Mouse (Mus musculus): Measurements from ENCODE around the gene Lrp5. TPM values are rescaled to one million over a fixed set of nuclear protein-coding genes. Genes with fewer than 3 reads are reported as not detected.

Gene Lrp5
- polyA plus RNA-seq, 1 experiment = 44.1 TPM

DNA sequence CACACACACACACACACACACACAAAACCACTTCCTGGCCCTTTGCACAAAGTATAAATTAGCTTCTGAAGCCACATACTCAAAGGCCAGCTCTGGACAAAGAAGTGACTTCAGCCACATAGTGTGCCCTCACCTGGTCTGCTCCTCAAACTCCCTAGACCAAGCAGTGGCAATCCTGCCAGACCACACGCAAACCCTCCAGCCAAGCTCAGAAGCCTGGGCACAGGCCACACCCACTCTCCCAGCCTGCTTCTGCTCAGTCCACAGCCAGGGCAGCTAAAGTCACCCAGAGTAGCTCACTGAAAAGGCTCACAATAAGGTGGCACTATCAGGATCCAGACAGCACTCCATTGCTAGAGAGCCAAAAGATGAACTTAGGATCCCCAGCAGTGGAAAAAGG lies 30.2 kb downstream of the Lrp5 start:
- no peak for DNase-seq (ENCODE audit: low read depth)

- DNase-seq (ENCODE audit: low read depth) = no peak
Observed at GRCm38 (mm10) chr19:3654940-3655339, 31.4 kb downstream of the Lrp5 start.

DNA sequence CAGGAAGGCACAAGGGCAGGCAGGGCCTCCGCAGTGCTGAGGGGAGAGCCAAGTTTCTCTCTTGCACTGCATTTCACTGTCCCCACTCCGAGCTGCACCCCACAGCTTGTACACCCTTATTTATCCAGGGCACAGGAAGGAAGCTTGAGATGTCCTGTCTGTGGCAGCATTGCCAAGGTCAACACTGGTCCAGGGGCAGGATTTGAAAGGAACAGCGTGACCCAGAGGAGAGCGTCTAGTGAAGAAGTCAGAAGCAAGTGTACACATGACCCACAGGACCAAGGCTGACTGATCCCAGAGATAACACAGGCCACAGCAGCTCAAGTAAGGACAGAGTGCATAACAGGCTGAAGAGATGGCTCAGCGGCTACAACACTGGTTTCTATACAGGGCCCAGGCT lies 32.3 kb downstream of the Lrp5 start:
- no peak for DNase-seq (ENCODE audit: low read depth)

DNA sequence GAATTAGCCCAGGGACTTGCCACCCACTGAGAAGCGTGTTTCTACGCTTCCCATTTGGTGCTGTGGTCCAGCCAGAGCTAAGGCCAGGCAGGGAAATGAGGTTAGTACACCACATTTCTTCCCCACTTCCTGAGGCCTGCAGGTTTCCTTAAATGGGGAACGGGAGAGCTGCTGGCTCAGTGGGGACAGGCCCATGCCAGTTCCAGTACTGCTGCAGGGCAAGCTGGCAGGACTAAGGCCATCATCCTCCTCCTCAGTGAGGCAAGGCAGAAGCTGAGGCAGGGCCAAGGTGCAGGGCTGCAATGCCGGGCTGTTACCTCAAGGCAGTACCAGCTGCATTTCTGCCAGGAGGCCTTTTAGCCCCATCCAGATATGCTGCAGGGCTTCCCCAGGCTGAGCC lies 32.9 kb downstream of the Lrp5 start:
- no peak for DNase-seq (ENCODE audit: low read depth)

- no peak for DNase-seq (ENCODE audit: low read depth)
Observed at GRCm38 (mm10) chr19:3651989-3652388, 34.4 kb downstream of the Lrp5 start.

- no peak for DNase-seq (ENCODE audit: low read depth)
Observed at GRCm38 (mm10) chr19:3651220-3651619, 35.1 kb downstream of the Lrp5 start.

- no peak for DNase-seq (ENCODE audit: low read depth)
Observed at GRCm38 (mm10) chr19:3650448-3650847, 35.9 kb downstream of the Lrp5 start.

GRCm38 (mm10) chr19:3648830-3649450 lies 37.4 kb downstream of the Lrp5 start:
- no peak for DNase-seq (ENCODE audit: low read depth)

- DNase-seq (ENCODE audit: low read depth) = no peak
Observed at GRCm38 (mm10) chr19:3647999-3648398, 38.4 kb downstream of the Lrp5 start.

DNA sequence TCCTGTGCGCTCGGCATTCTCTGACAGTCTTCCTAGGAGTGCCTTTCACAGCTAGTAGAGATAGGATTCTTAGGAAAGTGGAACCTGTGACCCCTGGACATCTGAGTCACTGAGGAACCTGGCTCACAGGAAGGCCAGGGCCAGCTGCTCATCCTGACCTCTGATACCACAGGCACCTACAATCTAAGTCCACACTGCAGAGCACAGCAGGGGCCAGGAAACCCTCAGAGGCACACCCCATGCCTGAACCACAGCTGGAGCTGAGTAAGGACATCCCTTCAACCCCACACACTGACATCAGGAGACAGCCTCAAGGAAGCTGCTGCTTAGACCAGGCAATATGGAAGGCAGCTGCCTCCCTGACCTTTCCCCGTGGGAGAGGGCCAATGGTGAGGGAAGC lies 40.6 kb downstream of the Lrp5 start:
- DNase-seq (ENCODE audit: low read depth) = no peak

DNA sequence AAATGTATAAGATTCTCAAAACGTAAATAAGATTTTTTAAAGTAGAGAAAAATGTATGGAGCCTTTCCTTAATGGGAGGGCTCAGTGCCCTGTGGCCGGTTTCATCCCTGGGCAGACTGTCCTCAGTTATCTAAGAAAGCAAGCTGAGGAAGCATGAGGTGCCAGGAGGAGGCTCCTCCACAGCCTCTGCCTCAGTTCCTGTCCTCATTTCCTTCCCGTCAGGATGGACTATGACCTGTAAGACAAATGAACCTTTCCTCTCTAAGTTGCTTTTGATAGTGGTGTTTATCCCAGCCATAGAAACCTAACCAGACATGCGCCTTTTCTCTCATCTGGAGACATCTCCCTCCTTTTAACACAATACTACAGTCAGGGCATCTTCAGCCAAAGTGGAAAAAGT lies 41.0 kb downstream of the Lrp5 start:
- no peak for DNase-seq (ENCODE audit: low read depth)

GRCm38 (mm10) chr19:3639561-3639960 lies 46.8 kb downstream of the Lrp5 start:
- no peak for DNase-seq (ENCODE audit: low read depth)

GRCm38 (mm10) chr19:3638698-3639097 lies 47.7 kb downstream of the Lrp5 start:
- no peak for DNase-seq (ENCODE audit: low read depth)

DNA sequence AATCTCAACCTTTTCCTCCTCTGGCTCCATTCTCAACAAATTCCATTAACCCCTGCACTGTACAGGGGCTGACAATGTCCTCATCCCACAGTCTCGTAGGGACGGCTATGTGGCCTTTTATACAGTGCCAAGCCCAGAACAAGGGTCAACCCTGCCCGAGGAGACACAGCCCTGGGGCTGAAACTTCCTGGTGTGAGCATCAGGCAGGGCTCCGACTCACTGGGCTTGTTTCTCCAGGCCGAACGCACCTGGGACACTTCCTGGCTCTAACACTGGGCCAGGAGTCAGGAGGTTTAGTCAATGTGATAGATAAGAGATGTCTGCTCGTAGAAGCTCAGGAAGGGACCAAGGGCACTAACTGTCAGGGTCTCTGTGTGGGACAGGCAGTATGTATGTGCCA lies 54.3 kb downstream of the Lrp5 start:
- no peak for DNase-seq (ENCODE audit: low read depth)

GRCm38 (mm10) chr19:3631431-3631830 lies 54.9 kb downstream of the Lrp5 start:
- DNase-seq (ENCODE audit: low read depth) = no peak

DNA sequence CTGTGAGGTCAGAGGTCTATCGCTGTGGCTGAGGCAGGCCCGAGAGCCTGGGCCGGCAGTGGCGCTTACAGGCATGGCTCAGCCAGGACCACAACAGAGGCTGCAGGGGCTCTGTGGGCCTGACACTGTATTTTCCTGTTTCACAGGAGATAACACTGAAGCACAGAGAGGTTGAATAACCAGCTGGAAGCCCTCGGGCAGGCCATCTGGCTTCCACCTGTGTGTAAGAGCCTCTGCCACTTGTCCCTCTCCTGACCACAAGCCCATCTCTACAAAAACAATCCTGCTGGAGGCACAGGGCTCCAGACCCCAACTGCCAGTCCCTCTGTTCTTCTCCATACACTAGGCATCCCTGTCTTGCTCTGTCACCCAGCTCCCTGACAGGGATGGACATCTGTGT lies 55.9 kb downstream of the Lrp5 start:
- DNase-seq (ENCODE audit: low read depth) = no peak

GRCm38 (mm10) chr19:3630027-3630426 lies 56.3 kb downstream of the Lrp5 start:
- DNase-seq (ENCODE audit: low read depth) = no peak

DNA sequence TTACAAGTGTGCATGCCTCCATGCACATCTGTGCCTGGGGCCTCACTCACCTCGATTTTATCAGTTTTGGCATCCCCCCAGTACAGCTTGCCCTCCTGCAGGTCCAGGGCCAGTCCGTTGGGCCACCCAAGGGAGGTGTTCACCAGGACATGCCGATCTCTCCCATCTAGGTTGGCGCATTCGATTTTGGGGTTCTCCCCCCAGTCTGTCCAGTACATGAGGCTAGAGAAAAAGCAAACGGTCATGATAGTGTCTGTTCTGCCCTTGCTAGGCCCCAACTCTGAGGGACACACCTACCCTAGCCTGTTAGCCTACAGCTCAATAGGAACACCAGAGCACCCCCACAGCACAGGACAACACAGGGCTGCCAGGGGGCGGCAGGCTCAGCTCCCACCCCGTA lies 58.1 kb downstream of the Lrp5 start:
- no peak for DNase-seq (ENCODE audit: low read depth)

- no peak for DNase-seq (ENCODE audit: low read depth)
Observed at GRCm38 (mm10) chr19:3625111-3625510, 61.3 kb downstream of the Lrp5 start.

DNA sequence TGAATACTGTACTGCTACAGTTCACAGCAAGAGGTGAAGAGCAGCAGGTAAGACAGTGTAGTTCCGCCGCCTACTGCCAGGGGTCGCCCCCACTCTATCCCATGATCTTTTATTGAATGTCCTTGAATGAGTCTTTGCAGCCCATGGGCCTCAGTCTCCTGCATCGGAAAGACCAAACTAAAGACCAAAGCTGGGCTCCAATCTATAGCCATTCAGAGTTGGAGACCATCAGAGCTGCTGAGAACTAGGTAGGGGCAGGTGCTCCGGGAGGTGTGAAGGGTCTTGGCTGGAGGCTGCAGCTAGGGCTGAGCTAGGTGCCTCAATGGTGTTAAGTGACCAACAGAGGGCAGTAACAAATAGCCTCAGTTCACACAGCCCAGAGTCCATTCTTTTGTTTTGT lies 62.5 kb downstream of the Lrp5 start:
- no peak for DNase-seq (ENCODE audit: low read depth)

- no peak for DNase-seq (ENCODE audit: low read depth)
Observed at GRCm38 (mm10) chr19:3623294-3623693, 63.1 kb downstream of the Lrp5 start.

DNA sequence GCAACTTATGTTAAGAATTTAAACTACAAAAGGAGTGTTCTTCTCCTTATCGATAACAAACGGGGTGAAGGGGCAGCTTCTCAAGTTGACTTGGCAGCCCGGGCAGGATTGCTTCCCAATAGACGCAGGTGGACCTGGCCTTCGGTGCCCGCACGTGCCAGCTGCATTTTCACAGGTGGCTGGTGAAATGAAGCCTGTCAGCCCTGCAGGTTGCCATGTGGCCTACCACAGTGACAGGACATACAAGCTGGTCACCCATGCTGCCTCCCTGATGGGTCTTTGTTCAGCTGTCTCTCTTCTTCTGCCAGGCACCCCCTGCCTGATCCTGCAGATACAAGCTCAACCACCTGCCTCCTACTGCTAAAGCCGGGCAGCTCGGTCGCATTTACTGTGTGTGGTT lies 65.5 kb downstream of the Lrp5 start:
- DNase-seq (ENCODE audit: low read depth) = no peak

GRCm38 (mm10) chr19:3619359-3619758 lies 67.0 kb downstream of the Lrp5 start:
- no peak for DNase-seq (ENCODE audit: low read depth)

DNA sequence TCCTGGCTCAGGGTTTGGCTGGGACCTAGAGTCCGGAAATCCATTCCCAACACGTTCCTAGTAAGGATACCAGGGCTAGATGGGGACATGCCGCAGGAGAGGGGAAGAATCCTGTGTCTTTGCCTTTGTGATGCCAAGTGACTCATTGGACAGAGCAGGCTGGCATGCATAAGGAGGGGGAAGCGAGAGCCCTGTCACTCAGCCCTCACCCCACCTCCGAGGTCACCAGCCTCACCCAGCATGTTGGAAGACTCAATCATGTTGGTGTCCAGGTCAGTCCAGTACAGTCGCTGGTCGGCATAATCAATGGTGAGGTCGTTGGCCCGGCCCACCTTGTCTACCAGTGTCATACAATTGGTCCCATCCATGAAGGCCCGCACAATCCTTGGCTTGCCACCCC lies 72.4 kb downstream of the Lrp5 start:
- no peak for DNase-seq (ENCODE audit: low read depth)

Data from gonadal fat pad, adult 2 months (tissue).